ENCODE assay signal across 8 mouse cellular contexts in genomic region chr9:107231539-107232139, GRCm38 (mm10). TPM values are rescaled to one million over a fixed set of nuclear protein-coding genes. Genes with fewer than 3 reads are reported as not detected.
DNase-seq lines count a peak whose midpoint lies in the region; ATAC-seq lines count a peak whose summit lies in the region.

TSS of gene Dock3 (minus strand) at chr9:107231909.

- peak within 1 kb of the TSS; percentile 97 for H3K27ac ChIP-seq in hindbrain, embryonic 15.5 days (replicated peaks)

- DNase-seq in kidney, adult 18-20 months, result peak; percentile 57
- DNase-seq in kidney, adult 9 months, result no peak
- peak; percentile 86 to 92 for DNase-seq in cerebellum, postnatal 14 days
- DNase-seq in frontal cortex, postnatal 25 days (ENCODE audit: low spot score in 2 of 2), result peak; percentile 55 to 71
- peak; percentile 84 to 87 for DNase-seq in left cerebral cortex, postnatal 25 days (ENCODE audit: low spot score in 2 of 2)
- DNase-seq in mesoderm, embryonic 11.5 days (ENCODE audit: low read depth, low spot score), result peak; percentile 69
- DNase-seq in splenic B cell, adult 2 months (ENCODE audit: low read depth, low spot score), result peak; percentile 35

- H3K4me3 ChIP-seq in hindbrain, embryonic 15.5 days, result peak within 1 kb of the TSS; percentile 99

- ATAC-seq in hindbrain, embryonic 15.5 days (ENCODE audit: low FRiP score, low read depth), result peak; percentile 93

- under 1% methylated on average over 63 of the region's 87 CpGs for WGBS in hindbrain, embryonic 15.5 days

- H3K36me3 ChIP-seq in hindbrain, embryonic 15.5 days, result no peaks in the 10 kb centered on the region
- no peaks in the 10 kb centered on the region for H3K36me3 ChIP-seq in splenic B cell, adult 2 months (ENCODE audit: control insufficient read depth, insufficient read depth, low read length, poor library complexity, severe bottlenecking)

- peaks cover 19% of the 10 kb centered on the region for H3K4me1 ChIP-seq in hindbrain, embryonic 15.5 days (replicated peaks)

- H3K4me2 ChIP-seq in hindbrain, embryonic 15.5 days, result peak within 1 kb of the TSS; percentile 83

- no peaks in the 10 kb centered on the region for H3K9me3 ChIP-seq in hindbrain, embryonic 15.5 days

- intact Hi-C loops in left cerebral cortex, postnatal 25 days (cut with DNase I), result loop anchor here (2.0 to 5.0 kb wide), 2 partner anchors 27 to 229 kb away; no protein-coding TSS in a partner anchor

- H3K27me3 ChIP-seq in hindbrain, embryonic 15.5 days, result peaks cover 27% of the 10 kb centered on the region
- H3K27me3 ChIP-seq in splenic B cell, adult 2 months (ENCODE audit: control insufficient read depth, insufficient read depth, low read length, poor library complexity, severe bottlenecking), result no peaks in the 10 kb centered on the region

- H3K9ac ChIP-seq in hindbrain, embryonic 15.5 days, result peak within 1 kb of the TSS; percentile 99

RNA-seq across cellular contexts. Expression of gene Dock3, which starts in this region (rescaled TPM):
- polyA plus RNA-seq in hindbrain, embryonic 15.5 days (2015; fragmentation: Nextera tagmentation; extraction: Ambion mirVana), result 22.5 and 28.5 TPM in 2 replicates
- 100 to 1,000 TPM; 188 to 213 TPM for total RNA-seq in left cerebral cortex, postnatal 25 days (2021)
